Mouse (Mus musculus) heart, postnatal 0 days (tissue): ENCODE results near the gene Tjp3.

Experiments used
- CTCF ChIP-seq: IDR thresholded peaks from 2 replicates; pipeline ENCODE4 v1.5.1; 2016; ENCODE audit warnings: antibody characterized with exemption, control low read depth, low read depth
- EP300 ChIP-seq: IDR thresholded peaks from 2 replicates; pipeline ENCODE4 v1.6.1; 2016; ENCODE audit warnings: antibody characterized with exemption, low read depth

GRCm38 (mm10) chr10:81302288-81302687 lies 10.9 kb upstream of the Tjp3 start:
- no peak for TF ChIP-seq CTCF
- TF ChIP-seq EP300: no peak
